Mouse (Mus musculus): ENCODE measurements around the gene Hoxa7.

The Hoxa7 gene

GRCm38 (mm10) chr6:52190410-52190809, 31.2 kb downstream of the Hoxa7 start:
- no peak for DNase-seq

GRCm38 (mm10) chr6:52189909-52190308, 31.7 kb downstream of the Hoxa7 start:
- no peak for DNase-seq

- no peak for DNase-seq
Observed at GRCm38 (mm10) chr6:52189172-52189591, 32.5 kb downstream of the Hoxa7 start.

GRCm38 (mm10) chr6:52186500-52186899, 35.2 kb downstream of the Hoxa7 start:
- no peak for DNase-seq

- DNase-seq: no peak
Observed at GRCm38 (mm10) chr6:52185834-52186233, 35.8 kb downstream of the Hoxa7 start.

GRCm38 (mm10) chr6:52185222-52185621, 36.4 kb downstream of the Hoxa7 start:
- no peak for DNase-seq

- no peak for DNase-seq
Observed at GRCm38 (mm10) chr6:52184668-52185067, 37.0 kb downstream of the Hoxa7 start.

GRCm38 (mm10) chr6:52183311-52184080, 38.2 kb downstream of the Hoxa7 start:
- DNase-seq: no peak

GRCm38 (mm10) chr6:52182793-52183192, 38.9 kb downstream of the Hoxa7 start:
- no peak for DNase-seq

GRCm38 (mm10) chr6:52182030-52182429, 39.6 kb downstream of the Hoxa7 start:
- DNase-seq: no peak

GRCm38 (mm10) chr6:52180726-52181125, 40.9 kb downstream of the Hoxa7 start:
- no peak for DNase-seq

GRCm38 (mm10) chr6:52180213-52180710, 41.4 kb downstream of the Hoxa7 start:
- DNase-seq: no peak

GRCm38 (mm10) chr6:52179690-52180089, 42.0 kb downstream of the Hoxa7 start:
- DNase-seq: no peak

GRCm38 (mm10) chr6:52178918-52179665, 42.6 kb downstream of the Hoxa7 start:
- no peak for DNase-seq

- DNase-seq: no peak
Observed at GRCm38 (mm10) chr6:52177806-52178205, 43.8 kb downstream of the Hoxa7 start.

GRCm38 (mm10) chr6:52177061-52177735, 44.5 kb downstream of the Hoxa7 start, which contains the start of gene 5730596B20Rik:
Gene 5730596B20Rik (plus strand): TSS chr6:52177498.
- DNase-seq: no peak

- DNase-seq: no peak
Observed at GRCm38 (mm10) chr6:52176391-52176790, 45.3 kb downstream of the Hoxa7 start.

GRCm38 (mm10) chr6:52175864-52176263, 45.8 kb downstream of the Hoxa7 start:
- peak; percentile 75 for DNase-seq

GRCm38 (mm10) chr6:52174968-52175751, 46.5 kb downstream of the Hoxa7 start:
- DNase-seq: no peak

GRCm38 (mm10) chr6:52173648-52174047, 48.0 kb downstream of the Hoxa7 start:
- DNase-seq: no peak

- DNase-seq: peak; percentile 93
Observed at GRCm38 (mm10) chr6:52172501-52172900, 49.2 kb downstream of the Hoxa7 start.

GRCm38 (mm10) chr6:52171938-52172337, 49.7 kb downstream of the Hoxa7 start:
- no peak for DNase-seq
